13 mouse cellular contexts compared by ENCODE assay signal in genomic region chr3:52510831-52511230, GRCm38 (mm10).
DNase-seq lines count a peak whose midpoint lies in the region; ATAC-seq lines count a peak whose summit lies in the region.
"Had no signal": no experiment of that assay in that cellular context is flagged by ENCODE, and none has a peak within 500 bp of the region (broad histone marks: within the 10 kb centered on the region; RNA-seq: fewer than 3 reads in every experiment).

No protein-coding gene starts in this region.

- no peak overlapping the region for H3K27ac ChIP-seq in hindbrain, embryonic 13.5 days
- no peak overlapping the region for H3K27ac ChIP-seq in hindbrain, embryonic 11.5 days (ENCODE audit: low read depth, low read length)
- H3K27ac ChIP-seq in midbrain, embryonic 15.5 days: no peak overlapping the region
- H3K27ac ChIP-seq: liver, embryonic 15.5 days; macrophage had no signal

- H3K9me3 ChIP-seq in hindbrain, embryonic 13.5 days: no peaks in the 10 kb centered on the region
- H3K9me3 ChIP-seq in hindbrain, embryonic 11.5 days (ENCODE audit: control insufficient read depth, low read length): no peaks in the 10 kb centered on the region
- no peaks in the 10 kb centered on the region for H3K9me3 ChIP-seq in midbrain, embryonic 15.5 days
- H3K9me3 ChIP-seq: liver, embryonic 15.5 days had no signal

- peaks cover 9% of the 10 kb centered on the region; the same call in 1 of the 2 replicates for H3K4me1 ChIP-seq in hindbrain, embryonic 13.5 days (replicated peaks)
- no peaks in the 10 kb centered on the region for H3K4me1 ChIP-seq in hindbrain, embryonic 11.5 days (replicated peaks; ENCODE audit: control insufficient read depth, insufficient read depth, low read length)
- H3K4me1 ChIP-seq in midbrain, embryonic 15.5 days: peaks cover 11% of the 10 kb centered on the region

- peak overlapping the region; percentile 36; the same call in 1 of the 2 replicates for H3K4me2 ChIP-seq in hindbrain, embryonic 13.5 days
- no peak overlapping the region for H3K4me2 ChIP-seq in hindbrain, embryonic 11.5 days (replicated peaks; ENCODE audit: low read depth, low read length)
- peak overlapping the region; percentile 36 for H3K4me2 ChIP-seq in midbrain, embryonic 15.5 days
- H3K4me2 ChIP-seq: liver, embryonic 15.5 days had no signal

- no peak for DNase-seq in hindbrain, embryonic 11.5 days (ENCODE audit: low spot score)
- peak; percentile 26 for DNase-seq in right cerebral cortex, postnatal 25 days
- no peak for DNase-seq in right cerebral cortex, postnatal 4 days
- no peak for DNase-seq in frontal cortex, postnatal 10 days (ENCODE audit: low spot score in 2 of 2)
- DNase-seq: kidney, adult 18-20 months; thymus, postnatal 36 days had no signal

- WGBS in hindbrain, embryonic 13.5 days: 82% methylated on average over 6 of the region's 6 CpGs
- 75% methylated on average over 6 of the region's 6 CpGs for WGBS in hindbrain, embryonic 11.5 days
- 76% methylated on average over 6 of the region's 6 CpGs for WGBS in midbrain, embryonic 15.5 days

- ATAC-seq in hindbrain, embryonic 13.5 days (ENCODE audit: low FRiP score): no peak
- no peak for ATAC-seq in hindbrain, embryonic 11.5 days (ENCODE audit: low FRiP score)
- peak; percentile 22; the same call in 1 of the 2 replicates for ATAC-seq in midbrain, embryonic 15.5 days (replicated peaks)
- no peak for ATAC-seq in megakaryocyte, adult 5-6 weeks (ENCODE audit: poor library complexity, severe bottlenecking)
- ATAC-seq: activated CD4-positive, CD25-positive, alpha-beta regulatory T cell, adult 4 months; CD4-positive, CD25-positive, alpha-beta regulatory T cell, adult 4 months had no signal

- no peak overlapping the region for H3K9ac ChIP-seq in hindbrain, embryonic 13.5 days
- no peak overlapping the region for H3K9ac ChIP-seq in hindbrain, embryonic 11.5 days (ENCODE audit: low read depth, low read length)
- H3K9ac ChIP-seq in midbrain, embryonic 15.5 days: no peak overlapping the region
- H3K9ac ChIP-seq: liver, embryonic 15.5 days had no signal

- H3K36me3 ChIP-seq in hindbrain, embryonic 13.5 days: no peaks in the 10 kb centered on the region
- no peaks in the 10 kb centered on the region for H3K36me3 ChIP-seq in hindbrain, embryonic 11.5 days (ENCODE audit: control insufficient read depth, insufficient read depth, low read length)
- no peaks in the 10 kb centered on the region for H3K36me3 ChIP-seq in midbrain, embryonic 15.5 days (replicated peaks)
- H3K36me3 ChIP-seq: liver, embryonic 15.5 days had no signal

- H3K4me3 ChIP-seq in hindbrain, embryonic 13.5 days: no peak overlapping the region
- H3K4me3 ChIP-seq in hindbrain, embryonic 11.5 days (ENCODE audit: low read depth, low read length): no peak overlapping the region
- no peak overlapping the region for H3K4me3 ChIP-seq in midbrain, embryonic 15.5 days
- H3K4me3 ChIP-seq: liver, embryonic 15.5 days had no signal

- H3K27me3 ChIP-seq in hindbrain, embryonic 13.5 days: no peaks in the 10 kb centered on the region
- no peaks in the 10 kb centered on the region for H3K27me3 ChIP-seq in hindbrain, embryonic 11.5 days (ENCODE audit: control insufficient read depth, insufficient read depth, low read length)
- no peaks in the 10 kb centered on the region for H3K27me3 ChIP-seq in midbrain, embryonic 15.5 days (replicated peaks)
- H3K27me3 ChIP-seq: liver, embryonic 15.5 days had no signal
